Mouse (Mus musculus) midbrain, embryonic 14.5 days (tissue): ENCODE data around the gene Ccdc189. TPM values are rescaled to one million over a fixed set of nuclear protein-coding genes. Genes with fewer than 3 reads are reported as not detected.
"Not testable (repeated sequence)": the region's sequence is repeated elsewhere in the genome, so short reads cannot be mapped to it uniquely, and the experiment has no call there.

Experiments
- ATAC-seq: fragments of 200-750 bp; cut with Nextera tagmentation; 2 replicates; pipeline ENCODE4 v1.8.0; 2017; ENCODE audit warnings: moderate number of reproducible peaks, moderate library complexity; ENCODE audit not compliant: low FRiP score, low TSS enrichment
- DNase-seq: peaks from one replicate; pipeline ENCODE4 v3.0.0-alpha.2; 2015
- H3K27ac ChIP-seq: fragments of 300-500 bp; sonication (generic); replicated peaks from 2 replicates; pipeline ENCODE4 v1.5.1; 2014; ENCODE audit warnings: mild to moderate bottlenecking, low read depth, low read length, moderate library complexity
- H3K27me3 ChIP-seq: fragments of 300-500 bp; sonication (generic); 2 replicates; pipeline ENCODE4 v1.6.1; 2014; ENCODE audit warnings: low read length, control low read depth, mixed read lengths; ENCODE audit not compliant: control insufficient read depth, insufficient read depth
- H3K36me3 ChIP-seq: fragments of 300-500 bp; sonication (generic); 2 replicates; pipeline ENCODE4 v1.6.1; 2014; ENCODE audit warnings: low read length, control low read depth; ENCODE audit not compliant: control insufficient read depth, insufficient read depth
- H3K4me1 ChIP-seq: fragments of 300-500 bp; sonication (generic); 2 replicates; pipeline ENCODE4 v1.6.1; 2014; ENCODE audit warnings: mild to moderate bottlenecking, antibody characterized with exemption, low read length, control low read depth; ENCODE audit not compliant: control insufficient read depth, insufficient read depth
- H3K4me2 ChIP-seq: fragments of 300-500 bp; sonication (generic); 2 replicates; pipeline ENCODE4 v1.6.1; 2014; ENCODE audit warnings: mild to moderate bottlenecking, low read length, moderate library complexity
- H3K4me3 ChIP-seq: fragments of 300-500 bp; sonication (generic); replicated peaks from 2 replicates; pipeline ENCODE4 v1.5.1; 2014; ENCODE audit warnings: low read depth, low read length
- H3K9ac ChIP-seq: fragments of 300-500 bp; sonication (generic); replicated peaks from 2 replicates; pipeline ENCODE4 v1.6.1; 2014; ENCODE audit warnings: mild to moderate bottlenecking, low read length, moderate library complexity
- H3K9me3 ChIP-seq: fragments of 300-500 bp; sonication (generic); 2 replicates; pipeline ENCODE4 v1.6.1; 2016; ENCODE audit warnings: low read length, control low read depth, mixed read lengths; ENCODE audit not compliant: control insufficient read depth
- WGBS: fragments of 180-500 bp; shearing (Covaris S2); extraction: QIAGEN DNeasy Blood & Tissue Kit; methylation state at CpG from one replicate; pipeline ENCODE4 v1.1.7; 2014; 5-methylcytosine and 5-hydroxymethylcytosine counted together
- polyA plus RNA-seq: library from polyadenylated mRNA; unstranded; fragments of >200 nt; fragmentation: Nextera tagmentation; extraction: Ambion mirVana; gene quantifications from 2 replicates; pipeline ENCODE4 v1.2.1, GENCODE M21; 2014

The Ccdc189 gene
- 9.0 and 12.8 TPM in 2 replicates for polyA plus RNA-seq

DNA sequence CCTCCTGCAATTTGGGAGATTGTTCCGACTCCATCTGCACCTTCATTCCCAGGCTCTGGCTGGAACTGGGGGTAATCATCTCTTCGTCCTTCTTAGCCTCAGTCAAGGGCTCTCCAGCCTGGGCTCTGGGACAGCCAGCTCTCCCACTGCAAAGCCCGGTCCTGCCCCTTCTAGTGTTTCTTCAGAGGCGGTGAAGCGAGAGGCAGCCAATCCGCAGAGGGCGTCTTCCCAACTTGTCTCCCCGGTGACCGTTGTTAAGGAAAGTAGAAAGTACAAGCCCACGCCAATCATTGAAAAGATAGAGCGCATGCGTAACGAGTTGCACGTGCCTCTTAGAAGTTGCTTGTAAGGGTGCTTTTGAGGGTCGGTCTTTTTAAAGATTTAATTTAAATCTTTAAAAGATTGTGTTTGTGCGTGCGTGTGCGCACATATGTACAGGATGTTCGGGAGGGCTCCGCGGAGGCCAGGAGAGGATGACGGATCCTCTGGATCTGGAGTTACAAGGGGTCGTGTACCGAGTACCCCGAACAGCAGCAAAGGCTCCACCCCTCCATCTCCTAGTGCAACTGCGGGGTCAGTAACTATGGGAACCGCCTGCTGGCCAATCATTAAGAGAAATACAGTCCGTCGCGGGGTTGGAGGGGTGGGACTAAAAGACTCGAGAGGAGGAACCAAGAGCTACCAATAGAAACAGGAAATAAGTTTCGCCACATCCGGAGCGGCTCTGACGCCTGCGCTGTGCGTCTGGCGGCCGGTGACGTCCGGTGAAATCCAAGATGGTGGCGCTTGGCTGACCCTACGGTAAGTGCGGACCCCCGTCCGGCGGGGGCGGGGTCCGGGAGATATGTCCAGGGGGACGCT, at the start of gene Ccdc189, which contains the start of gene Rnf40:
Gene Ccdc189 (minus strand): TSS at position 585 of the 861 bp plus-strand sequence.
Gene Rnf40 (plus strand): TSS at position 757 of the 861 bp plus-strand sequence.
- peak; percentile 97 for DNase-seq
- Histone ChIP-seq H3K27ac (peak within 1 kb of the TSS; percentile 76), H3K27me3 (no peaks in the 10 kb centered on the region), H3K4me2 (peak within 1 kb of the TSS; percentile 89), H3K9ac (peak within 1 kb of the TSS; percentile 74), H3K9me3 (no peaks in the 10 kb centered on the region), H3K4me1 (peaks cover 14% of the 10 kb centered on the region; the same call in 1 of the 2 replicates), H3K4me3 (peak within 1 kb of the TSS; percentile 89), H3K36me3 (peaks cover 57% of the 10 kb centered on the region)
- WGBS = under 1% methylated on average over 50 of the region's 50 CpGs
- peak; percentile 97 for ATAC-seq

DNA sequence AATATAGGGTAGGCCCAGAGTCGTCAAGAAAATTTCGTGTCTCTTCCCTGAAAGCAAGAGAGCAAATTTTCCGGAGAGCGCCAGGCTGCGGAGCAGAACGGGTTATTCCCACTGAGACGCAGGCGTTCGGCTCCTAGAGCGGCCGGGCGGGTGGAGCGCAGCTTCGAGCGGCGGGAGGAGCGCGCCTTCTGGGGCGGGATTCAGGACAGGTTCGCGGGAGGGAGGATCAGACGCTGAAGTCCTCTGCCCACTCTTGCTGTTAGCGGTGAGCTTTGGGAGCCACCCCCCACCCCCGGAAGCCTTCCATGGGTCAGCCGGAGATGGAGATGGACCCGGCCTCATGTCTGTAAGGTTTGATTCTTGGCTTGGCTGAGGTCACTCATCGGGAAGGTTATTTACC, 48.6 kb upstream of the Ccdc189 start:
- H3K27ac ChIP-seq = no peak overlapping the region
- no peak; the same call in 1 of the 2 replicates for ATAC-seq
- no peaks in the 10 kb centered on the region for H3K27me3 ChIP-seq
- H3K4me1 ChIP-seq = peaks cover 5% of the 10 kb centered on the region; the same call in 1 of the 2 replicates
- no peaks in the 10 kb centered on the region for H3K36me3 ChIP-seq
- peak overlapping the region; percentile 61 for H3K4me2 ChIP-seq
- DNase-seq = peak; percentile 90
- peak overlapping the region; percentile 66 for H3K9ac ChIP-seq
- no peaks in the 10 kb centered on the region for H3K9me3 ChIP-seq
- under 1% methylated on average over 27 of the region's 27 CpGs for WGBS
- H3K4me3 ChIP-seq = peak overlapping the region; percentile 49

DNA sequence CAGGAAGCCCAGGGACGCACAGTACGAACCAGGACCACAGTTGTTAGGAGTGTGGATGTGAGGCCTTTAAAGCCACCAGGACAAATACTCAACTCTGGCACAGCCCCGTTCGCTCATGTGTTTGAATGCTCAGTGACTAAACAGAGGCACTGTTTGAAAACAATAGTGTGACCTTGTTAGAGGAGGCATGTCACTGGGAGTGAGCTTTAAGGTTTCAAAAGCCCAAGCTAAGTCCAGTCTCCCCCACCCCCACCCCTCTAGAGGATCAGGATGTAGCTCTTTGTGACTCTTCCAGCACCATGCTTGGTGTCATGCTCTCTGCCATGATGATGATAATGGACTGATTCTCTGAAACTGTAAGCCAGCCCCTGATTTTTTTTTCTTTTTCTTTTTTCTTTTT, 43.0 kb upstream of the Ccdc189 start:
- WGBS = 70% methylated on average over 4 of the region's 4 CpGs
- Histone ChIP-seq H3K4me3 (no peak overlapping the region), H3K27me3 (no peaks in the 10 kb centered on the region), H3K4me2 (no peak overlapping the region), H3K36me3 (no peaks in the 10 kb centered on the region), H3K4me1 (no peaks in the 10 kb centered on the region), H3K9ac (no peak overlapping the region), H3K9me3 (no peaks in the 10 kb centered on the region), H3K27ac (no peak overlapping the region)
- no peak for DNase-seq
- no peak for ATAC-seq

DNA sequence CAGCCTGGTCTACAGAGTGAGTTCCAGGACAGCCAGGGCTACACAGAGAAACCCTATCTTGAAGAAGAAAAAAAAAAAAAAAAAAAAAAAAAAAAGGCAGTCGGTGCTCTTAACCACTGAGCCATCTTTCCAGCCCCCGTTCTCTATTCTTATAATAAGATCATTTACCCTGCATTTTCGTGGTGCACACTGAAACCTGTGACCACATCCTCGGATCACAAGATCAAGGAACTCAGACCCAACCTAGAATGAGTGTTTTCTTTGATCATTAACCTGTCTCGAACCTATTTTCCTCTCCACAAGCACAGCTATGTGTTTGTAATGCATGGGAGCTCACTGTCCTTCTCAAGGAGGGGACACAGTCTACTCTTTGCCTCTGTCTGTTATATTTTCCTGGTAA, 40.3 kb upstream of the Ccdc189 start:
- H3K9me3 ChIP-seq = no peaks in the 10 kb centered on the region
- H3K4me2 ChIP-seq = no peak overlapping the region
- DNase-seq (no peak), ATAC-seq (no peak)
- H3K4me1 ChIP-seq = no peaks in the 10 kb centered on the region
- no peak overlapping the region for H3K27ac ChIP-seq
- no peaks in the 10 kb centered on the region for H3K36me3 ChIP-seq
- H3K27me3 ChIP-seq = no peaks in the 10 kb centered on the region
- no peak overlapping the region for H3K4me3 ChIP-seq
- 82% methylated on average over 5 of the region's 5 CpGs for WGBS
- no peak overlapping the region for H3K9ac ChIP-seq

DNA sequence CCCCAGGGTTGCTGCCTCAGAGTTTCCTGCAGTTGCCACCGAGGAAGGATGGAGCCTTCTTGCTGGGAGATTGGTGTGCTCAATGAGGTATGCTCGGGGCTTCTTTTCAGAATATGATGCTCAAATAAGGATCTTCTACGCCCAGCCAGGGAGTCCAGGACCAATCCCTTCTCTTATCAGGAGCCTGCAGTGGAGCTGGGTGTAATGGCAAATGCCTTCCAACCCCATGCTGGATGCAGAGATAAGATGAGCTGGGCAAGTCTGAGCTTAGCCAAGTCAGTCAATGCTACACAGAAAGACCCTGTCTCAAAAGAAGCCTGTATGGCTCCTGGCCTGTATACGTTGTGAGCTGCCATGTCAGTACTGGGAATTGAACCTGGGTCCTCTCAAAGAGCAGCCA, 38.1 kb upstream of the Ccdc189 start:
- DNase-seq = no peak
- 86% methylated on average over 4 of the region's 4 CpGs for WGBS
- no peak overlapping the region for H3K9ac ChIP-seq
- H3K4me2 ChIP-seq = no peak overlapping the region
- H3K9me3 ChIP-seq = no peaks in the 10 kb centered on the region
- H3K4me1 ChIP-seq = no peaks in the 10 kb centered on the region
- no peaks in the 10 kb centered on the region for H3K27me3 ChIP-seq
- H3K4me3 ChIP-seq = no peak overlapping the region
- H3K36me3 ChIP-seq = no peaks in the 10 kb centered on the region
- no peak overlapping the region for H3K27ac ChIP-seq
- no peak for ATAC-seq

DNA sequence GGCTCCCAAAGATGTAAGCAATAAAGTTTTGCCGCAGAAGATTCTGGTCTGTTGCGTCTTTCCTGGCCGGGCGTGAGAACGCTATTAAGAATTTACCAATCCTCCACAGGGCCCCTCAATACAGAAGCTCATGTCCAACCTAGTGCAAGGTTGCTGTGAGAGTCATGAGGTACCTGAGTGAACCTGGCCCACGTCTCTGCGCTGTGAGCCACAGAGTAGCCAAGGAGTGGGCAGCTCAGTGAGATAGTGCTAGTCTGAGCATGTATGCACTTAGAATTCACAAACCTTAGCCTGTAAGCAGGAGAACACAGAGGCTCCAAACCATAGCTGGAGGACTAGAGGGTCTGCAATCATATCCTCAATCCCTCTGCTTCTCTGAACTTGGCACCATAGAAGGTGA, 37.6 kb upstream of the Ccdc189 start:
- ATAC-seq (no peak), DNase-seq (no peak)
- Histone ChIP-seq H3K27ac (no peak overlapping the region), H3K4me1 (no peaks in the 10 kb centered on the region), H3K4me2 (no peak overlapping the region), H3K4me3 (no peak overlapping the region), H3K36me3 (no peaks in the 10 kb centered on the region), H3K9ac (no peak overlapping the region), H3K27me3 (no peaks in the 10 kb centered on the region), H3K9me3 (no peaks in the 10 kb centered on the region)
- WGBS = 98% methylated on average over 7 of the region's 7 CpGs

DNA sequence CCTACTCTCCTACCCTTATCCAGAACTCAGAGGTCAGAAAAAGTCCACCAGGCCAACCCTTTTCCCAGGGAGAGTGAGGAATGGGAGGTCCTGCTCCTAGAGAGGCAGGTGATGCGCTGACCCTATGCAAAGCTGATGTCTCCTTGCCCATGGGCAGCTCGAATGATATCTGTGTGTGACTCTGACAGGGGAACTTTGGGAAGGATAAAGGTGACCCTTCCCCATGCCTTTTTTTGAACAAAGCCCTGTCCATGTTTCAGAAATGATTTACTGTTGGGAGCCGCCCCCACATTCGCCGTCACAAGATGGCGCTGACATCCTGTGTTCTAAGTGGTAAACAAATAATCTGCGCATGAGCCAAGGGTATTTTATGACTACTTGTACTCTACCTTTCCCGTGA, 30.0 kb upstream of the Ccdc189 start:
- H3K27me3 ChIP-seq, DNase-seq, ATAC-seq: not testable (repeated sequence)

DNA sequence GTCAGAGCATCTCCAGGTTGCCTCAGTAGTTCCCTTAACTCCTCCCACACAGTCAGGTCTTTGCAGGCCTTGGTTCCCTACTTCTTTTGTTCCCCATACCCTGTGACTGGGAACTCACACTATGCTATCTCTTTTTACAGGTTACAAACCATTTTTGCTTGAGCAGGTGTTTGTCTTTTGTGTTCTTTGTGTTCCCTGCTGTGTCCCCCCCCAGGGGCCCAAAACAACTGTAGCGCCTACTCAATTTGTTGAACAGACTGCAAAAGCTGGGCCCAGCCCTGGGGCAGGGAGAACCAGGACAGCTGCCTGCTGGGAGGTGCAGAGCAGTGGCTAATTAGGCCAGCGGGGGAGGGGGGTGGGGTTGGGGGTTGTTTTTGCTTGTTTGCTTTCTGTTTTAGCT, 29.6 kb upstream of the Ccdc189 start:
- Histone ChIP-seq H3K9me3 (no peaks in the 10 kb centered on the region), H3K4me1 (peaks cover 19% of the 10 kb centered on the region), H3K27ac (no peak overlapping the region), H3K4me2 (no peak overlapping the region), H3K27me3 (no peaks in the 10 kb centered on the region), H3K4me3 (no peak overlapping the region), H3K9ac (no peak overlapping the region), H3K36me3 (no peaks in the 10 kb centered on the region)
- DNase-seq (no peak), ATAC-seq (no peak)
- 42% methylated on average over 2 of the region's 2 CpGs for WGBS

More for the DNA sequence above, 30.0 kb upstream of the Ccdc189 start:
- not testable (repeated sequence) for H3K4me2 ChIP-seq, H3K4me3 ChIP-seq, H3K36me3 ChIP-seq, H3K9ac ChIP-seq, H3K9me3 ChIP-seq, H3K27ac ChIP-seq
- 89% methylated on average over 6 of the region's 8 CpGs for WGBS
- H3K4me1 ChIP-seq = peaks cover 19% of the 10 kb centered on the region

DNA sequence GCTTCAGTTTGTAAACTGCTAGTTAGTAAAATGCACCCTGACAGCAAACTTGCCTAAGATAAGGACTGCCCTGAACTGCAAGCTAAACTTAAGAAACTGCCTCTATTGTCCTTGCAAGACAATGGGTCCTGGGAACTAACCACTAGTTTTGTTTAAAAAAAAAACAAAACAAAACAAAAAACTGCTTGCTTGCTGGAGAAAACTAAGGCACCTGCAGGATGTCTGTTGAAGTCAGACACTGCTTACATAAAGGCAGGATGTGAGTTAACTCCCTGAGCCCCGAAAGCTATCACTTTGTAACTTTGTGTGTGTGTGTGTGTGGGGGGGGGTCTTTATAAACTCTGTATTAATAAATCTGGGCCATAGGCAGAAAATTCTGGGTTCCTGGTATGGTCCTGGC, 28.5 kb upstream of the Ccdc189 start:
- H3K9ac ChIP-seq = no peak overlapping the region
- H3K4me3 ChIP-seq = no peak overlapping the region
- no peak overlapping the region for H3K27ac ChIP-seq
- ATAC-seq (no peak), DNase-seq (no peak)
- no peaks in the 10 kb centered on the region for H3K9me3 ChIP-seq
- H3K36me3 ChIP-seq = peaks cover 11% of the 10 kb centered on the region
- H3K4me1 ChIP-seq = peaks cover 19% of the 10 kb centered on the region
- 87% methylated on average over 1 of the region's 1 CpGs for WGBS
- H3K4me2 ChIP-seq = peak overlapping the region; percentile 87; the same call in 1 of the 2 replicates
- H3K27me3 ChIP-seq = no peaks in the 10 kb centered on the region
